Mouse (Mus musculus): ENCODE measurements around the gene Dok7. TPM values are rescaled to one million over a fixed set of nuclear protein-coding genes. Genes with fewer than 3 reads are reported as not detected.

Dok7 gene
- polyA plus RNA-seq, 1 experiment from 2014 or later, result 0.35 TPM

GRCm38 (mm10) chr5:35104183-35104959 lies 47.8 kb downstream of the Dok7 start:
- no peaks in the 10 kb centered on the region for H3K9me3 ChIP-seq
- no peak for DNase-seq (ENCODE audit: low spot score)
- H3K4me3 ChIP-seq, result peak overlapping the region; percentile 86
- 54% methylated on average over 8 of the region's 8 CpGs for WGBS
- peaks cover 30% of the 10 kb centered on the region for H3K4me1 ChIP-seq
- no peak overlapping the region for H3K27ac ChIP-seq (replicated peaks)
- H3K36me3 ChIP-seq (replicated peaks), result peaks cover 33% of the 10 kb centered on the region
- H3K27me3 ChIP-seq (replicated peaks; ENCODE audit: low read depth, poor library complexity, severe bottlenecking), result peaks cover 6% of the 10 kb centered on the region; the same call in 1 of the 2 replicates

GRCm38 (mm10) chr5:35104960-35105921 lies 48.7 kb downstream of the Dok7 start, which contains the start of gene Lrpap1:
Gene Lrpap1, minus strand, starts transcription at chr5:35105766.
- WGBS, result under 1% methylated on average over 39 of the region's 39 CpGs
- peaks cover 24% of the 10 kb centered on the region for H3K36me3 ChIP-seq (replicated peaks)

GRCm38 (mm10) chr5:35105922-35106298 lies 49.3 kb downstream of the Dok7 start:
- Histone ChIP-seq H3K27me3 (replicated peaks; ENCODE audit: low read depth, poor library complexity, severe bottlenecking) (peaks cover 6% of the 10 kb centered on the region; the same call in 1 of the 2 replicates), H3K9me3 (no peaks in the 10 kb centered on the region), H3K27ac (replicated peaks) (peak overlapping the region; percentile 88), H3K36me3 (replicated peaks) (peaks cover 18% of the 10 kb centered on the region), H3K4me1 (peaks cover 30% of the 10 kb centered on the region), H3K4me3 (peak overlapping the region; percentile 86)
- 8% methylated on average over 11 of the region's 11 CpGs for WGBS
- DNase-seq (ENCODE audit: low spot score), result no peak

More at GRCm38 (mm10) chr5:35104960-35105921, 48.7 kb downstream of the Dok7 start, which contains the start of gene Lrpap1:
- Histone ChIP-seq H3K4me1 (peaks cover 30% of the 10 kb centered on the region), H3K27ac (replicated peaks) (peak within 1 kb of the TSS; percentile 88), H3K27me3 (replicated peaks; ENCODE audit: low read depth, poor library complexity, severe bottlenecking) (peaks cover 6% of the 10 kb centered on the region; the same call in 1 of the 2 replicates), H3K9me3 (no peaks in the 10 kb centered on the region), H3K4me3 (peak within 1 kb of the TSS; percentile 86)
- DNase-seq (ENCODE audit: low spot score), result peak; percentile 97

GRCm38 (mm10) chr5:35112444-35112843 lies 55.9 kb downstream of the Dok7 start:
- peaks cover 15% of the 10 kb centered on the region for H3K4me1 ChIP-seq
- H3K9me3 ChIP-seq, result no peaks in the 10 kb centered on the region
- H3K27me3 ChIP-seq (replicated peaks; ENCODE audit: low read depth, poor library complexity, severe bottlenecking), result peaks cover 4% of the 10 kb centered on the region; the same call in 1 of the 2 replicates
- no peak for DNase-seq (ENCODE audit: low spot score)
- H3K4me3 ChIP-seq, result no peak overlapping the region
- no peak overlapping the region for H3K27ac ChIP-seq (replicated peaks)
- H3K36me3 ChIP-seq (replicated peaks), result no peaks in the 10 kb centered on the region
- WGBS, result 49% methylated on average over 4 of the region's 4 CpGs

- Histone ChIP-seq H3K27me3 (replicated peaks; ENCODE audit: low read depth, poor library complexity, severe bottlenecking) (no peaks in the 10 kb centered on the region), H3K27ac (replicated peaks) (no peak overlapping the region), H3K36me3 (replicated peaks) (no peaks in the 10 kb centered on the region), H3K9me3 (no peaks in the 10 kb centered on the region), H3K4me3 (no peak overlapping the region), H3K4me1 (peaks cover 15% of the 10 kb centered on the region)
- 78% methylated on average over 3 of the region's 3 CpGs for WGBS
- DNase-seq (ENCODE audit: low spot score), result no peak
Observed at GRCm38 (mm10) chr5:35116002-35116401, 59.4 kb downstream of the Dok7 start.

- H3K36me3 ChIP-seq (replicated peaks), result no peaks in the 10 kb centered on the region
- no peak overlapping the region for H3K4me3 ChIP-seq
- H3K27ac ChIP-seq (replicated peaks), result no peak overlapping the region
- WGBS, result 76% methylated on average over 3 of the region's 3 CpGs
- H3K9me3 ChIP-seq, result no peaks in the 10 kb centered on the region
- no peak for DNase-seq (ENCODE audit: low spot score)
- no peaks in the 10 kb centered on the region for H3K27me3 ChIP-seq (replicated peaks; ENCODE audit: low read depth, poor library complexity, severe bottlenecking)
- peaks cover 9% of the 10 kb centered on the region for H3K4me1 ChIP-seq
Observed at GRCm38 (mm10) chr5:35117633-35118032, 61.1 kb downstream of the Dok7 start.

- H3K4me3 ChIP-seq, result no peak overlapping the region
- no peaks in the 10 kb centered on the region for H3K36me3 ChIP-seq (replicated peaks)
- H3K27ac ChIP-seq (replicated peaks), result no peak overlapping the region
- no peaks in the 10 kb centered on the region for H3K27me3 ChIP-seq (replicated peaks; ENCODE audit: low read depth, poor library complexity, severe bottlenecking)
- DNase-seq (ENCODE audit: low spot score), result no peak
- WGBS, result 94% methylated on average over 2 of the region's 2 CpGs
- no peaks in the 10 kb centered on the region for H3K9me3 ChIP-seq
- peaks cover 1% of the 10 kb centered on the region for H3K4me1 ChIP-seq
Observed at GRCm38 (mm10) chr5:35118418-35118817, 61.9 kb downstream of the Dok7 start.

- H3K4me1 ChIP-seq, result no peaks in the 10 kb centered on the region
- DNase-seq (ENCODE audit: low spot score), result no peak
- no peaks in the 10 kb centered on the region for H3K9me3 ChIP-seq
- H3K36me3 ChIP-seq (replicated peaks), result no peaks in the 10 kb centered on the region
- H3K27me3 ChIP-seq (replicated peaks; ENCODE audit: low read depth, poor library complexity, severe bottlenecking), result no peaks in the 10 kb centered on the region
- H3K4me3 ChIP-seq, result no peak overlapping the region
- no peak overlapping the region for H3K27ac ChIP-seq (replicated peaks)
- WGBS, result 88% methylated on average over 8 of the region's 8 CpGs
Observed at GRCm38 (mm10) chr5:35120024-35120423, 63.5 kb downstream of the Dok7 start.

GRCm38 (mm10) chr5:35129208-35129607 lies 72.6 kb downstream of the Dok7 start:
- Histone ChIP-seq H3K9me3 (no peaks in the 10 kb centered on the region), H3K4me3 (no peak overlapping the region), H3K36me3 (replicated peaks) (no peaks in the 10 kb centered on the region), H3K27ac (replicated peaks) (no peak overlapping the region), H3K4me1 (peaks cover 4% of the 10 kb centered on the region; the same call in 1 of the 2 replicates), H3K27me3 (replicated peaks; ENCODE audit: low read depth, poor library complexity, severe bottlenecking) (no peaks in the 10 kb centered on the region)
- WGBS, result 92% methylated on average over 16 of the region's 16 CpGs
- DNase-seq (ENCODE audit: low spot score), result no peak

- no peak for DNase-seq (ENCODE audit: low spot score)
- no peak overlapping the region for H3K4me3 ChIP-seq
- no peaks in the 10 kb centered on the region for H3K36me3 ChIP-seq (replicated peaks)
- no peaks in the 10 kb centered on the region for H3K27me3 ChIP-seq (replicated peaks; ENCODE audit: low read depth, poor library complexity, severe bottlenecking)
- no peak overlapping the region for H3K27ac ChIP-seq (replicated peaks)
- no peaks in the 10 kb centered on the region for H3K9me3 ChIP-seq
- H3K4me1 ChIP-seq, result peaks cover 4% of the 10 kb centered on the region; the same call in 1 of the 2 replicates
- 90% methylated on average over 7 of the region's 7 CpGs for WGBS
Observed at GRCm38 (mm10) chr5:35129767-35130191, 73.2 kb downstream of the Dok7 start.

GRCm38 (mm10) chr5:35131237-35131636 lies 74.7 kb downstream of the Dok7 start:
- H3K27ac ChIP-seq (replicated peaks), result peak overlapping the region; percentile 40; the same call in 1 of the 2 replicates

GRCm38 (mm10) chr5:35131773-35132172 lies 75.2 kb downstream of the Dok7 start:
- H3K36me3 ChIP-seq (replicated peaks), result no peaks in the 10 kb centered on the region
- WGBS, result 6% methylated on average over 7 of the region's 7 CpGs
- H3K27ac ChIP-seq (replicated peaks), result peak overlapping the region; percentile 40; the same call in 1 of the 2 replicates
- no peaks in the 10 kb centered on the region for H3K27me3 ChIP-seq (replicated peaks; ENCODE audit: low read depth, poor library complexity, severe bottlenecking)
- H3K4me3 ChIP-seq, result no peak overlapping the region
- no peaks in the 10 kb centered on the region for H3K9me3 ChIP-seq
- H3K4me1 ChIP-seq, result peaks cover 4% of the 10 kb centered on the region; the same call in 1 of the 2 replicates
- peak; percentile 88 for DNase-seq (ENCODE audit: low spot score)

More at GRCm38 (mm10) chr5:35131237-35131636, 74.7 kb downstream of the Dok7 start:
- Histone ChIP-seq H3K27me3 (replicated peaks; ENCODE audit: low read depth, poor library complexity, severe bottlenecking) (no peaks in the 10 kb centered on the region), H3K4me3 (no peak overlapping the region), H3K9me3 (no peaks in the 10 kb centered on the region), H3K4me1 (peaks cover 4% of the 10 kb centered on the region; the same call in 1 of the 2 replicates), H3K36me3 (replicated peaks) (no peaks in the 10 kb centered on the region)
- WGBS, result 45% methylated on average over 1 of the region's 1 CpGs
- DNase-seq (ENCODE audit: low spot score), result no peak
